Mouse (Mus musculus): ENCODE data around the gene Thsd7b. TPM values are rescaled to one million over a fixed set of nuclear protein-coding genes. Genes with fewer than 3 reads are reported as not detected.
A peak's percentile ranks its signal among the peaks of the same experiment; 100 is the strongest.
"Not testable (repeated sequence)": the region's sequence is repeated elsewhere in the genome, so short reads cannot be mapped to it uniquely, and the experiment has no call there.

Gene Thsd7b
- polyA plus RNA-seq, 1 experiment from 2014 or later: 0.69 TPM

DNA sequence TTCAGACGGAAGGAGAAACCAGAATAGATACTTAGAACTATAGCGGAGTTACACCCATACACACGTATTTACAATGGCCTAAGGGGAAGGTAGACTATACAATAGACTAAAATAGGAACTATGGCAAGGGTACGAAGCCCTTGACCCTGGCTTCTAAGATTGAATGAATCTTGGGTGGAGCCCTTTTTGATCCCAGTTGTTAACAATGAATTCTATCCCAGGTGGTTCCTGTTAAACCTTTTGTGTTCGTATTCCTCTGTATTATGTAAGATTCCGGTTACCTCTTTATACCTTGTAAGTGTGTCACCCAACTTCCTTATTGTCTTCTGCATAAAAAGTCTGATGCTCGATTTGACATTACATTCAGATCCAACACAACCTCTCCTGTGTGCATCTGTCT is 913.7 kb downstream of the Thsd7b start:
- H3K9me3 ChIP-seq (ENCODE audit: control insufficient read depth, low read length); ATAC-seq (ENCODE audit: low FRiP score, low TSS enrichment); H3K36me3 ChIP-seq (ENCODE audit: control insufficient read depth, insufficient read depth, low read length); H3K4me1 ChIP-seq (ENCODE audit: control insufficient read depth, insufficient read depth, low read length); H3K27me3 ChIP-seq (ENCODE audit: control insufficient read depth, insufficient read depth, low read length); H3K27ac ChIP-seq (ENCODE audit: low read depth, low read length); H3K9ac ChIP-seq (ENCODE audit: low read depth, low read length); H3K4me3 ChIP-seq (ENCODE audit: low read length); H3K4me2 ChIP-seq (replicated peaks; ENCODE audit: low read depth, low read length): not testable (repeated sequence)
- WGBS: 92% methylated on average over 7 of the region's 7 CpGs

- no peak overlapping the region for H3K4me3 ChIP-seq (ENCODE audit: low read length)
- no peak overlapping the region for H3K9ac ChIP-seq (ENCODE audit: low read depth, low read length)
- 47% methylated on average over 6 of the region's 6 CpGs for WGBS
- H3K4me1 ChIP-seq (ENCODE audit: control insufficient read depth, insufficient read depth, low read length): no peaks in the 10 kb centered on the region
- no peaks in the 10 kb centered on the region for H3K36me3 ChIP-seq (ENCODE audit: control insufficient read depth, insufficient read depth, low read length)
- peak; percentile 57; the same call in 1 of the 2 replicates for ATAC-seq (ENCODE audit: low FRiP score, low TSS enrichment)
- H3K9me3 ChIP-seq (ENCODE audit: control insufficient read depth, low read length): no peaks in the 10 kb centered on the region
- H3K4me2 ChIP-seq (replicated peaks; ENCODE audit: low read depth, low read length): no peak overlapping the region
- H3K27me3 ChIP-seq (ENCODE audit: control insufficient read depth, insufficient read depth, low read length): no peaks in the 10 kb centered on the region
- no peak overlapping the region for H3K27ac ChIP-seq (ENCODE audit: low read depth, low read length)
Measured at GRCm38 (mm10) chr1:130192190-130193028, 919.3 kb downstream of the Thsd7b start.

- no peaks in the 10 kb centered on the region for H3K27me3 ChIP-seq (ENCODE audit: control insufficient read depth, insufficient read depth, low read length)
- H3K36me3 ChIP-seq (ENCODE audit: control insufficient read depth, insufficient read depth, low read length): no peaks in the 10 kb centered on the region
- H3K4me2 ChIP-seq (replicated peaks; ENCODE audit: low read depth, low read length): no peak overlapping the region
- WGBS: 80% methylated on average over 3 of the region's 3 CpGs
- no peaks in the 10 kb centered on the region for H3K9me3 ChIP-seq (ENCODE audit: control insufficient read depth, low read length)
- H3K27ac ChIP-seq (ENCODE audit: low read depth, low read length): no peak overlapping the region
- no peak overlapping the region for H3K4me3 ChIP-seq (ENCODE audit: low read length)
- no peak overlapping the region for H3K9ac ChIP-seq (ENCODE audit: low read depth, low read length)
- no peaks in the 10 kb centered on the region for H3K4me1 ChIP-seq (ENCODE audit: control insufficient read depth, insufficient read depth, low read length)
- no peak for ATAC-seq (ENCODE audit: low FRiP score, low TSS enrichment)
Measured at GRCm38 (mm10) chr1:130217404-130217803, 944.3 kb downstream of the Thsd7b start.

DNA sequence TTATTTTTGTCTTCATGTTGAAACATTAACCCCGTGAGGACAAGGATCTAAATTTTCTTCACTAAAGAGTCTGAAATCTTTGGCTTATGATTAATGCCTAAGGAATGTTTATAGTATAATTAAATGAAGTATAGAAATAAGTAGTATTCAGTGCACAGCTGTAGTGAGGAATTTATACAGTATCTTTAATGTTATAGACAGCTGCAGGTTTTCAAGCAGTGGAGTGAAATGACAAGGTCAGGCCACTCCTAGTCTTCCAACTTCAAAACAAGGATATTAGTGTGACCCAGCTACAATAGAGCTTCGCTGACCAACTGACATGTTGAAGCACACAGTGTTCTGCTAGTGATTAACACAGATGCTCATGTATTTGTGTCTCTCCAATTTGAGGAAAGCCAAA is 949.8 kb downstream of the Thsd7b start:
- ATAC-seq (ENCODE audit: low FRiP score, low TSS enrichment): 0 out of 2 replicates have a peak, but pooled peaks have one; percentile 28
- no peak overlapping the region for H3K9ac ChIP-seq (ENCODE audit: low read depth, low read length)
- H3K4me2 ChIP-seq (replicated peaks; ENCODE audit: low read depth, low read length): no peak overlapping the region
- H3K4me1 ChIP-seq (ENCODE audit: control insufficient read depth, insufficient read depth, low read length): no peaks in the 10 kb centered on the region
- no peak overlapping the region for H3K27ac ChIP-seq (ENCODE audit: low read depth, low read length)
- H3K27me3 ChIP-seq (ENCODE audit: control insufficient read depth, insufficient read depth, low read length): no peaks in the 10 kb centered on the region
- H3K36me3 ChIP-seq (ENCODE audit: control insufficient read depth, insufficient read depth, low read length): no peaks in the 10 kb centered on the region
- H3K9me3 ChIP-seq (ENCODE audit: control insufficient read depth, low read length): no peaks in the 10 kb centered on the region
- no peak overlapping the region for H3K4me3 ChIP-seq (ENCODE audit: low read length)
- 50% methylated on average over 2 of the region's 2 CpGs for WGBS

DNA sequence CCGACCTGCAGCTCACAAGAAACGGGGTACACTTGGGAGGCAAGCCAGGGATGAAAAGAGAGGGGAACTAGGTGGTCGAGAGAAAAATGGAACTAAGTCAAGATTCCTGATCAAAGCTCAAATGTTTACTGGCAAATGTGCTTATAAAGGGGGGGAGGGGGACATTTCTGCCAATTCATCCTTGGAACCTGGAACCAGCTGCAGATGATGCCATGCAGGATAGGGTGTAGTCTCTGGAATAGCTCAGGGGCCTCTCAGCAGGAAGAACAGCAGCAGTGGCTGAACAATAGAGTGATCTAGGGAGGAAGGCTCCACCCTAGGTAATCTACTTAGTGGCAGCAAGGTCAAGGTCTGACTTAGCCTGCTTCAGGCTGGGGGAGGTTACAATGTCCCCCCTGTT is 972.5 kb downstream of the Thsd7b start:
- ATAC-seq (ENCODE audit: low FRiP score, low TSS enrichment): no peak
- H3K4me2 ChIP-seq (replicated peaks; ENCODE audit: low read depth, low read length): no peak overlapping the region
- H3K36me3 ChIP-seq (ENCODE audit: control insufficient read depth, insufficient read depth, low read length): no peaks in the 10 kb centered on the region
- no peaks in the 10 kb centered on the region for H3K4me1 ChIP-seq (ENCODE audit: control insufficient read depth, insufficient read depth, low read length)
- H3K27me3 ChIP-seq (ENCODE audit: control insufficient read depth, insufficient read depth, low read length): no peaks in the 10 kb centered on the region
- 83% methylated on average over 3 of the region's 3 CpGs for WGBS
- no peak overlapping the region for H3K9ac ChIP-seq (ENCODE audit: low read depth, low read length)
- no peak overlapping the region for H3K27ac ChIP-seq (ENCODE audit: low read depth, low read length)
- no peak overlapping the region for H3K4me3 ChIP-seq (ENCODE audit: low read length)
- no peaks in the 10 kb centered on the region for H3K9me3 ChIP-seq (ENCODE audit: control insufficient read depth, low read length)

DNA sequence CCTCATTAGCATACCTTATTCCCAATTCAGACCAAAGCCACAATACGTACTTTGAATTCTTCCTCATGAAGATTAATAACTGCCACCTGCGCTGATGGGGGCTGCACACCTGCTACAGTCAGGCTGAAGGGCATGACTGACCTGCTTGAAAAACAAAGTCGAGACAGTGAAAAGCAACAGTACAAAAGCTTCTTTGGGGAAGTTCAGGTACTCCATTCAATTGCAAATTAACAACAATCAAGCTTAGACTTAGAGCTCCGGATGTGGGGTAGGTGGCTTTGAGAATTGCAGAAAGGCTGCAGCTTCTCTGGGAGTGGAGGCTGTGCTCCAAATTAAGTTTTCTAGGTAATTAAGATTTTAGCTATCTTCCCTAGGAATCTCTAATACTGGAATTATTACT is 973.2 kb downstream of the Thsd7b start:
- not testable (repeated sequence) for H3K9ac ChIP-seq (ENCODE audit: low read depth, low read length); H3K4me3 ChIP-seq (ENCODE audit: low read length); H3K27ac ChIP-seq (ENCODE audit: low read depth, low read length); H3K36me3 ChIP-seq (ENCODE audit: control insufficient read depth, insufficient read depth, low read length); H3K4me2 ChIP-seq (replicated peaks; ENCODE audit: low read depth, low read length); H3K9me3 ChIP-seq (ENCODE audit: control insufficient read depth, low read length); H3K27me3 ChIP-seq (ENCODE audit: control insufficient read depth, insufficient read depth, low read length); ATAC-seq (ENCODE audit: low FRiP score, low TSS enrichment); H3K4me1 ChIP-seq (ENCODE audit: control insufficient read depth, insufficient read depth, low read length)
- WGBS: 91% methylated on average over 4 of the region's 4 CpGs

- WGBS: 87% methylated on average over 4 of the region's 4 CpGs
- ATAC-seq (ENCODE audit: low FRiP score, low TSS enrichment): not testable (repeated sequence)
Measured at GRCm38 (mm10) chr1:130246930-130247329, 973.8 kb downstream of the Thsd7b start.

GRCm38 (mm10) chr1:130262046-130262445 is 988.9 kb downstream of the Thsd7b start:
- no peak for ATAC-seq (ENCODE audit: low FRiP score, low TSS enrichment)
- Histone ChIP-seq H3K4me3 (ENCODE audit: low read length) (no peak overlapping the region), H3K27ac (ENCODE audit: low read depth, low read length) (no peak overlapping the region), H3K4me1 (ENCODE audit: control insufficient read depth, insufficient read depth, low read length) (no peaks in the 10 kb centered on the region), H3K27me3 (ENCODE audit: control insufficient read depth, insufficient read depth, low read length) (no peaks in the 10 kb centered on the region), H3K9me3 (ENCODE audit: control insufficient read depth, low read length) (no peaks in the 10 kb centered on the region), H3K9ac (ENCODE audit: low read depth, low read length) (no peak overlapping the region), H3K36me3 (ENCODE audit: control insufficient read depth, insufficient read depth, low read length) (no peaks in the 10 kb centered on the region), H3K4me2 (replicated peaks; ENCODE audit: low read depth, low read length) (no peak overlapping the region)
- WGBS: 80% methylated on average over 6 of the region's 6 CpGs

More at GRCm38 (mm10) chr1:130246930-130247329, 973.8 kb downstream of the Thsd7b start:
- H3K4me1 ChIP-seq (ENCODE audit: control insufficient read depth, insufficient read depth, low read length); H3K9me3 ChIP-seq (ENCODE audit: control insufficient read depth, low read length); H3K4me3 ChIP-seq (ENCODE audit: low read length); H3K9ac ChIP-seq (ENCODE audit: low read depth, low read length); H3K27me3 ChIP-seq (ENCODE audit: control insufficient read depth, insufficient read depth, low read length); H3K27ac ChIP-seq (ENCODE audit: low read depth, low read length); H3K36me3 ChIP-seq (ENCODE audit: control insufficient read depth, insufficient read depth, low read length); H3K4me2 ChIP-seq (replicated peaks; ENCODE audit: low read depth, low read length): not testable (repeated sequence)
